Mouse (Mus musculus) adrenal gland, adult 8-10 months (tissue): ENCODE data around the gene Tbxas1. TPM values are rescaled to one million over a fixed set of nuclear protein-coding genes. Genes with fewer than 3 reads are reported as not detected.
A peak's percentile ranks its signal among the peaks of the same experiment; 100 is the strongest.

Experiments
- DNase-seq: peaks from one replicate; pipeline ENCODE4 v3.0.0; 2022
- total RNA-seq, 4 experiments: library from RNA; stranded (reverse); gene quantifications; 2 replicates each; pipeline ENCODE4 v1.2.4; 2022

Gene Tbxas1
- total RNA-seq, 4 experiments from 2014 or later = 6.9 to 10.5 (median 9.8) TPM

GRCm38 (mm10) chr6:38900073-38900472 lies 24.9 kb downstream of the Tbxas1 start:
- no peak for DNase-seq

DNA sequence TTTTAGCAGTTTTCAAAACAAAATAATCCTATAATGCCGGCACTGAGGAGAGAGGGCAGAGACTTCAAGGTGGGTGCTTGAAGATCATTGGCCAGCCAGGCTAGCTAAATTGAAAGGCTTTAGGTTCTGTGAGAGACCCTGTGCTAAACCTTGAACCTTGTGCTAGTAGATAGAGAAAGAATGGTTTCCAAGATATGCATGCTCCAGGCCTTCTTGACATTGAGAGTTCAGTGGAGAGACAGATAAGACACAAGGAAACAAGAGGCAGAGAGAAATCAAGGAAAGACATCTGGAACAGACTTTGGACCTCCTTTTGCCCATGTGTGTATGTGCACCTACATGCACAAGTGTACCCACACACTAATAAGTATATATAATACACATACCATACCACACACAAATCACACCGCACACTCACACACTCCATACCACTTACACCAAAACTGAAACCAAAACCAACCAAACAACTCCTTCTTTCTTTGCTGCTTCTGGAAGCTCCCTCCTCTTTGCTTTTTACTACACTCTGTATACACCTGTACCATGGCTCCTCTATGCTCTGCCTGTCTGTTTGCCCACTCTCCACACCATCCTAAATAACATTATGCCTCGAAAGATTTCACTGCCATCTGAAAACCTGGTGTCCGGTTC lies 25.4 kb downstream of the Tbxas1 start:
- DNase-seq = no peak

DNA sequence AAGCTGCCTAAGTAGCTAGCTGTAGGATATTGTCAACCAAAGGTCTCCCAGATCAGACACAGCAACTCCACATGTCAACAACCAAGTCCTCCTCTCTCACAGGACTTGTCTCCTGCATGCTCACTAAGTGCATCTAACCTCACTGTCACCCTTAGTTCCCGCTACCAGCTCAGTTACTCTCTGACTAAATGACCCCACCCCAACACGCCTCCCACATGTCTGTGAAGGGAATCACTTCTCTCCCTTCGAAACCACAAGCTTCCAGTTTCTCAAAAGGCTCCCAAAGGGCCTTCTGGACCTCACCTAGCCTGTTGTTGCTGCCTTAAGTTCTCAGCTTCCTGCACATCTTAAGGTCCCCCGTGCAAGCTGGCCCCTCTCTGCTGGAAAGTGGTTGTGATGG lies 25.9 kb downstream of the Tbxas1 start:
- no peak for DNase-seq

DNA sequence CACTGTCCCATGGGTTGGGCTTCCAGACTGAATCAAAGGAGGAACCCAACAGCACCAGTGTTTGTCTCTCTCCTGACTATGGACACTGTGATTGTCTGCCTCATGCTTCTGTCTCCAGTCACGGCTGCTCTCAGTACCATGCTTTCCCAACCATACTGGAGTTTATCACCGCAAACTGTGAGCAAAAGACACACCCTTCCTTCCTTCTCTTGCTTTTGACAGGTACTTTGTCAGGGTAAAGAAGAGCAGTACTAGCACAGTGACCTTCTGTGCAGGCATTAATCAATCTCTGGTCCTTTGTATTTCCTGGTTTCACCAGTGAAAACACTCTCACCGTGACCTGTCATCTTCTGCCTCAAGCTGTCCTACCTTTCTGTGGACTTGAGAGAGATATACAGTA lies 26.4 kb downstream of the Tbxas1 start:
- DNase-seq = no peak

GRCm38 (mm10) chr6:38902820-38903439 lies 27.7 kb downstream of the Tbxas1 start:
- no peak for DNase-seq

- peak; percentile 70 for DNase-seq
Measured at GRCm38 (mm10) chr6:38906005-38906404, 30.8 kb downstream of the Tbxas1 start.

DNA sequence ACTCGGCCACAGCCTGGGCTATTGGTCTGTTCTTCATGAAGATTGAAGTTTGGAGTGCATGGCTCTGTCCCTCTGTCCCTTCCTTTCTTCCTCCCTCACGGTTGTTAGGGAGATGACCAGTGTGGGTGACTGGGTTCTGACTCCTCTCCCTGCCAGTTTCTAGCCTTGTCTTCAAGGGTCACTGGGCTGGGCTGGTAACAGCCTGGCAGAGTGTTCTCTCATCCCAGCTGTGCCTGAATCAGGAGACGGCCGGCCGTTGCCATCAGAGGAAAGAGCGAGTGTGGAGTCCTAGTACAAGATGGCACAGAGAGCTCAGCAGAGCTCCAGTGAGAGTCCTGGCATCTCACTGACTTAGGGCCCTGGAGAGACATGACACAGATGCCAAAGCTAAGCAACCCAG lies 33.2 kb downstream of the Tbxas1 start:
- no peak for DNase-seq

DNA sequence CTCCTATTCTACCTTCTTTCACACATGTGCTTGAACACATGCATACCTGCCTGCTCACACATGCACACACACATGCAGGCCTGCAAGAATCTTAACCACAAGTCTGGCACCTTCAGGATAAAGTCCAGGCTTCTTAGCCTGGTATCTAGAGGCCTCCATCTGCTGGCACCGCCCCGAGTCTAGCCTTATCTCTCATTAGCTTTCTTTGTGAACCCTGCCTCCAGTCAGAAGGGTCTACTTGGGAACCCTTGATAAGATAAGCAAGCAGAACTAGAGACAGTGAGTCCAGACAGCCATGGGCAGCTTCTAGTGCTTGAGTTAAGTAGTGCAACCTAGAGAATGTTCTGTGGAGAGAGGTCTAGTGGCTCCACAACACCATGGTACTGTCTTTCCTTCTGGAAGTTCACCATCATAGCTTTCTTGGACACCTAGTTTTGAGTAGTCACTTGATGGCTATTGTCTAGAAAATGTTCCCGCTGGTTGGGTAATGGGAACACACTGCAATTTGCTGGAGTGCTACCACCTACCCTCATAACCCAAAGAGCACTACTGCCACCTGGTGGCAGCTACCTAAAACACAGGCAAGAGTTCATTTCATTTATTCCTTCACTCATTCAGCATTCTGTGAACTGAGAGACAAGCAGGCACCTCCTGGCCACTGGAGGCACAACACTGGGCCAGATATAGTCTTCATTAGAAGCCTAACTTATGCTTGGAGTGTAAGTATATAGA lies 35.8 kb downstream of the Tbxas1 start:
- DNase-seq = peak; percentile 60

DNA sequence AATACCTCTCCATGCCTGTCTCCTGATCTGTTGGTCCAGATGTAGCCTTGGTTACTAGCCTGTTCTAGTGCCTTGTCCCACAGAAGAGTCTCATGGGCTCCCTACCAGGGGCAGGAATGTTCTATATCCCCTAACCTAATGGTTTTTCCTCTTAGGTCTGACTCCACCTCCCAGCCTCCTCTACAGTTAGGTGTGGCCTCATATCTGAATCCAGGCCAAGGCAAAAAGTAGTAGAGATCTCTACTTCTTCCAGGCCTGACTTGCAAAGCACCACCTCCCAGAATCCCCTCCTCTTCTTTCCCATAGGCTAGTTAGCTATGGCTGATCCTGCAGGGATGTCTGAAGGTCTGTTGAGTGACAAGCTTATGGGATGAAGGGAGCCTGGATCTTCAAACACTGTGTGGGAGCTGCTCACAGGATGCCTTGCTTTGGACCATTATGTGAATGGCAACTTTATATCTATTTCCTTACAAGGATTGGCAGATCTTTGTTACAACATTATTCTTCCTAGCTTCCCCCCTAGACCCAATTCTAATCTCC lies 37.0 kb downstream of the Tbxas1 start:
- no peak for DNase-seq

DNA sequence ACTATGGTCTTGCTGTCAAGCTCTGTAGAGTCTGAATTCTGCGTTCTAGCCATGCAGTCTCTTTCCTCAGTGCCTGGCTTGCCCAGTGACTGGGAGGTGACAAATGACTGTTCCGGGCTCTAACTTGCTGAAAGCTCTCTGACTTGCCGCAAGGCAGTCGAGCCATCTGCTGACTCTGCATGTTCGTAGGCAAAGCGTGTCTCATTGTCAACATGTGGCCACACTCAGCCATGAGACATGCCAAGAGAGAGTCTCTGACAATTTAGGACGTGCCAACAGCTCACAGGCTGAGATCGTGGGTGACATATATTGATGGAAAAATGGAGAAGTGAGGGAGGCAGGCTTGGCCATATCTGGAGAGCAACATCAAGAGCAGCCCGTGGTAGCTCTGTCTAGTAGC lies 37.6 kb downstream of the Tbxas1 start:
- no peak for DNase-seq

DNA sequence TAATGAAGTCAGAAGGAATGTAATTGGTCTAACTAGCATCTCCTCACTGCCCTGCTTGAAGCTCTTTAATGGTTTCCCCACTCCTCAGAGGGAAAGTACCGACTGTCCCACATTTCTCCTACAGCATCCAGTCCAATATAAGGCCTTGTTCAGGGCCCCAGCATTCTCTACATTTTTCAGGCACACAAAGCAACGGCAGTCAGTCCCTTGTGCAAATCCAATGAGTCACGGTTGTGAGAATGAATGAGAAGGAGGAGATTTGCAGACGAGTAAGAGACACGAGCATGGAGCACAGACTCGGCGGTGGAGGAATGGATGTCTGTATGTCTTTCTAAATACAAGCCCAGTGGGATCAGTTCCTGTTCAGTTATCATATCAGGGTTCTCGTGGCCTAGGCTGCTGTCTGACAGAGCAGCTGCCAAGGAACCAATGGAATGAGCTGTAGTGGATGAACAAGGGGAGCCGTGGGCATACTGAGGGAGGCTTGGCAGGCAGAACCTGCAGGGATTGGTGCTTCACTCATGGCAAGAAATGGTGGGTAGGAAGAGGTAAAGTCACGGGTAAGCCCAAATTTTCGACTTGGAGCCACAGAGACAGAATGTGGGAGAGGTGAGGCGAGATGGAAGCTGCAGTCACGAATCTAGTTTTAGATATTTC lies 38.3 kb downstream of the Tbxas1 start:
- DNase-seq = no peak

DNA sequence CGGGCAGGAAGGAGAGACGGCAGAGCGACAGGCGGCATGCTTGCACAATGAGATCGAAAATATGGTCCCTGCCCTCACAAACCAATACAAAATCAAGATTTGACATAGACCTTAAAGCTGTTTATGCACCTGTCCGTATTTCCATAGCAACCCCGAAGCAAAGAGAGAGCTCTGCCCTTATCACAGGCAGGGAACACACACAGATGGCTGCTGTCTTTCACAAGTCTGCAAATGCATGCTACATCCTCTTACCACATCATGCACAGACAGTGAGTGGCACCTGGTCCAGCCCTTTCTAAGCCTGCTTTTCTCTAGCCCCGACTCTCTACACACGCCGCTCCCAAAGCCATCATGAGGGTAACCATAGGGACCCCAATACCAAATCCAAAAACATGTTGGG lies 39.0 kb downstream of the Tbxas1 start:
- no peak for DNase-seq

GRCm38 (mm10) chr6:38915776-38916175 lies 40.6 kb downstream of the Tbxas1 start:
- DNase-seq = no peak

DNA sequence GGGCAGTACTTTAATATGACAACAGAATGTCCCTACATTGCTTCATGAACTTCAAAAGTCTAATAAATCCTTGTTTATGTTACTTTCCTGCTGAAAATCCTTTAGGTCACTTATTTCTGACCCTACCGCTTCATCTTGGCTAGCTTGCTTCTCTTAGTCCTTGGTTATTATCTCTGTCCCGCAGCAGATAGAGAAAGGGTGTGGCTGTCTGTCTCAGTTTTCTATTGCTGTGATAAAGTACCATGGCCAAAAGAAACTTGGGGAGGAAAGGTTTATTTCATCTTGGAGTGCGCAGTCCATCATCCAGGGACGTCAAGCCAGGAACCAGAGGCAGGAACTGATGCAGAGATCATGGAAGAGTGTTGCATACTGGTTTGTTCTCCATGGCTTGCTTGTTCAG lies 41.4 kb downstream of the Tbxas1 start:
- no peak for DNase-seq

- no peak for DNase-seq
Measured at GRCm38 (mm10) chr6:38917415-38917814, 42.2 kb downstream of the Tbxas1 start.

GRCm38 (mm10) chr6:38918728-38919127 lies 43.5 kb downstream of the Tbxas1 start:
- no peak for DNase-seq

GRCm38 (mm10) chr6:38919135-38919740 lies 44.0 kb downstream of the Tbxas1 start:
- DNase-seq = no peak

- DNase-seq = no peak
Measured at GRCm38 (mm10) chr6:38920141-38920540, 44.9 kb downstream of the Tbxas1 start.

- no peak for DNase-seq
Measured at GRCm38 (mm10) chr6:38921095-38921809, 46.0 kb downstream of the Tbxas1 start.

GRCm38 (mm10) chr6:38921810-38922116 lies 46.6 kb downstream of the Tbxas1 start:
- DNase-seq = no peak

DNA sequence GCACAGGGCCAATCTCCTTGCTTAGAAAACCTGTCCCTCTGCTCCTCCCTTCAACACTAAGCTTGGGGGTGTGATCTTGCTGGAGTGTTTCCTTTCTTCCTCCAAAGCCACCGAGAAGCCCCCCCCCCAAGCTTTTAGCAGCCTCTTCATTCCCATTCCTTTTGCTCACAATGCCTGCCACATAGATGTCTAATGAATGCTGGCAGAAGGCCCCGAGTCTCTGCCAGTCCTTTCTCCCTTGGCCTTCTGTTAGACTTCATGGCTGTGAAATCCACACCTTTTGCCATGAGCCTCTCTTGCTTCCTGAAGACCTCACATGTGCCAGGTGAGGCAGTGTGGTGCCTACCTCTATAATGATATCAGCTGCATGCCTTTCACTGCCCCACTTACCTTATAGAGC lies 47.3 kb downstream of the Tbxas1 start:
- DNase-seq = no peak

DNA sequence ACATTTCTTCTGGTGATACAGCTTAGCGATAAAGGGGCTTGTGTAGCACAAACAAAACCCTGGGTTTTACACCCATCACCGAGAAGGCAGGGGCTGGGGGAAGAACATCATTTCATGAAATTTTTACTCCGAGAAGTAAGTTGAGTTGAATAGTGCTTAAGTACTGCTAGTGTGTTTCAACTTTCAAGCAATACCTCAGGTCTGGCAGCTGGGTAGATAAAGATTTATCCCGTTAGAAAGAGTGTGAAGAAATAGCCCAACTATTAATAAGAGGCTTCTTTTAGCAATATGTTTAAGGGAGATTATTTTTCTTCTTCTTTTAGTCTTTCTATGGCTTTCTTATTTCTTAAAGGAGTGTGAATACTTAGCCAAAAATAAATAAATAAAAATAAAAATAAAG lies 48.2 kb downstream of the Tbxas1 start:
- DNase-seq = no peak
